Mouse (Mus musculus): ENCODE results near the gene Invs. TPM values are rescaled to one million over a fixed set of nuclear protein-coding genes. Genes with fewer than 3 reads are reported as not detected.
A peak's percentile ranks its signal among the peaks of the same experiment; 100 is the strongest.
"Not testable (repeated sequence)": the region's sequence is repeated elsewhere in the genome, so short reads cannot be mapped to it uniquely, and the experiment has no call there.

Invs gene
- total RNA-seq, 2 experiments from 2014 or later: 9.3 to 9.6 TPM

DNA sequence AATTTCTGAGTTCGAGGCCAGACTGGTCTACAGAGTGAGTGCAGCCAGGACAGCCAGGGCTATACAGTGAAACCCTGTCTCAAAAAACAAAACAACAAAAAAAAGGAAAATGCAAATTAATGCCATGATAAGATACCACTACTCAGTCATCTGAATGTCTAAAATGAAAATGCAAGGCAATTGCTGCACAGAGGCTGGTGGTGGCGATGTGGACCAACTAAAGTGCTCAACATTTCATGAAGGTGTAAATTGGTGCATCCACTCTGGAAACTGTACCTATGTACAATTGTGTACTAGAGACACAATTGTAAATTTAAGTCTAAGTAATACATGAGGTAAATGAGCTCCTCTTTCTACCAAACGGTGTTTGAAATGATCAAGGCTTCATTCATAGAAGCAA lies 36.5 kb downstream of the Invs start:
- no peak for DNase-seq (ENCODE audit: extremely low spot score in 1 of 2, low spot score in 2 of 2)
- intact Hi-C loops (cut with DNase I): loop anchor here (5.0 kb wide), 1 partner anchor 66 kb away; no protein-coding TSS in a partner anchor

DNA sequence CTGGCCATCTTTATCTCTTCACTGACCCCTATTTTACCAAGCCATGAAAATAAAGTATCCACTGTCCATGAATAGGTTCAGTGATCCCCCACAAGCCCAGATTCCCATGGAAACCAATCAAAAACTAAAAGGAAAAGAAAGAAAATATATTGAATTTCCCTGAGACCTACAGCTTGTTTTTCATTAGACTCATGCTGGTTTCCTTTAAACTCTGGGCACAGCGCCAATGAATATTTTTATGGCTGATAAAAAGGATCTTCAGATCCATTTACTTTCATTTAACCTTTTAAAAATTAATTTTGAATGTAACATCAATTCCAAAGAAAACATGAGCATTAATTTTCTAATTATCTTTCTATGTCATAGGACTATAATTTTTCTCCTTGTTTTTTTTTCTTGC lies 41.7 kb downstream of the Invs start:
- intact Hi-C loops (cut with DNase I): no loop called here
- DNase-seq (ENCODE audit: extremely low spot score in 1 of 2, low spot score in 2 of 2): peak in 1 of 2 experiments; percentile 25

DNA sequence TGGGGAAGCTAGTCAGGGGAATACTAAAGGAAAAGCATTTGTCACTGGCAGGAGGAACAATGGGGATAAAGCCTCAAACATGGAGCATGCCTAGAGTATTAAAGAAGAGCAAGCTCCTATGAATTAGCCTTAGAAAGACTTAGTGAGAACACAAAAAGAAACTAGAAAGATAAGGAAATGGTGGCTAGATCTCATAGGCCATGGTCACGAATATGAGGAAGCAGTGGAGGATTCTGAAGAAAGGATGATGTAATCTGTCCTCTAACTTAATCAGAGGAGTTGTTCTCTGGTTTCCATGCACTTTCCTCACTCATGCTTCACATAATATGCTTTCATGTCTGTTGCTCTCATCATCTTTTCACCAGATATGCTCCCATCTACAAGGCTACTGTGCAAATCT lies 42.5 kb downstream of the Invs start:
- no peak for DNase-seq (ENCODE audit: extremely low spot score in 1 of 2, low spot score in 2 of 2)
- intact Hi-C loops (cut with DNase I): no loop called here

DNA sequence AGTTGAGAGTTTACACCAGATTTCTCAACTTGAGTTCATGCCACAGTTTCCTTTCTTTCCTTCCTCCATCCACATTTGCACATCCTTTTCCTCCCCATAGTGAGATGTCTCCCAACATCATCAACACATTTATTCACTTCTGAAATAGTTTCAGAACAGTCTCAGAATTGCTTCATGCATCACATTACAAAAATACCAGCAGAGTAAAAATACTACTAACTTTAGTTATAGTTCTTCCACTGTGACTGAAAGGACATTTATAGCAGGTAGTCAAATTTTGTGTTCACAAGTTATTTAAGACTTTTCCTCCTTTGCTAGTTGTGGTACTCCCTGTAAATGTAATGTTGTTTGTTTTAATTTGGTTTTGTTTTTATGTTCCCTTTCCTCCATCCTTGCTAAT lies 47.6 kb downstream of the Invs start:
- DNase-seq (ENCODE audit: extremely low spot score in 1 of 2, low spot score in 2 of 2): no peak
- intact Hi-C loops (cut with DNase I): no loop called here

DNA sequence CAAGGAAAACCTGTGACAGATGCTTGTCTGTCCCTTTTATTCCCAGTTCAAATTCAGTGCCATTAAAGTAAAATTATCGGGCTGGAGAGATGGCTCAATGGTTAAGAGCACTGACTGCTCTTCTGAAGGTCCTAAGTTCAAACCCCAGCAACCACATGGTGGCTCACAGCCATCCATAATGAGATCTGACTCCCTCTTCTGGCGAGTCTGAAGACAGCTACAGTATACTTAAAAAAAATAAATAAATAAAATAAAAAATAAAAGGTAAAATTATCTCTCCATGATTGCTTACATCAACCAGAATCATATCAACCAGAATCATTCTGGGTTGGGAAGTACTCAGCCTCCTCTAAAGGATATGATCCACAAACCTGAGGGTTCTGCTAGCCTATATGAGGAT lies 48.5 kb downstream of the Invs start:
- intact Hi-C loops (cut with DNase I): no loop called here
- DNase-seq (ENCODE audit: extremely low spot score in 1 of 2, low spot score in 2 of 2): no peak

DNA sequence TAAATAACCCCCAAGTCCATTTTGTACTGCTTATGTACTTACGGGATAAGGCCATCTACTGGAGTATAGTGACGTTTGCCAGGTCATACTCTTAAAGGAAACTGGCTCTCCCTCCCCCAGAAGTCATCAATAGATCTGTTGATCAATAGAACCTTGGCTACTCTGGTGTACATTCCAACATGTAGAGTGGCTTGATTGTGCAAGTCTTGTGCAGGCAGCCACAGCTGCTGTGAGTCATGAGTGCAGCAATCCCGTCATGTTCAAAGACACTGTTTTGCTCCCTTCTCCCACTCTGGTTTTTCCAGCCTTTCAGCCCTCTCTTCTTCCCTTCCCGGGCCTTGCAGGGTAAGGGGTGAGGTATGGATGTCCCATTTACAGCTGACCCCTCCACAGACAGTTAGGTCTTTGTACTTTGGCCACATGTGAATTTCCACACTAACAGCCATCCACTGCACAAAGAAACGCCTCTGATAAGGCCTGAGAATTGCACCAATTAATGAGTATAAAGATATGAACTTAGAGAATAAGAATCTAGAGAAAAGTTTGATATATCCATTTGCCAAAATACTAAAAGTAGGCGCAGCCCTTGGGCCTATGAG lies 53.0 kb downstream of the Invs start:
- intact Hi-C loops (cut with DNase I): no loop called here
- DNase-seq (ENCODE audit: extremely low spot score in 1 of 2, low spot score in 2 of 2): no peak

DNA sequence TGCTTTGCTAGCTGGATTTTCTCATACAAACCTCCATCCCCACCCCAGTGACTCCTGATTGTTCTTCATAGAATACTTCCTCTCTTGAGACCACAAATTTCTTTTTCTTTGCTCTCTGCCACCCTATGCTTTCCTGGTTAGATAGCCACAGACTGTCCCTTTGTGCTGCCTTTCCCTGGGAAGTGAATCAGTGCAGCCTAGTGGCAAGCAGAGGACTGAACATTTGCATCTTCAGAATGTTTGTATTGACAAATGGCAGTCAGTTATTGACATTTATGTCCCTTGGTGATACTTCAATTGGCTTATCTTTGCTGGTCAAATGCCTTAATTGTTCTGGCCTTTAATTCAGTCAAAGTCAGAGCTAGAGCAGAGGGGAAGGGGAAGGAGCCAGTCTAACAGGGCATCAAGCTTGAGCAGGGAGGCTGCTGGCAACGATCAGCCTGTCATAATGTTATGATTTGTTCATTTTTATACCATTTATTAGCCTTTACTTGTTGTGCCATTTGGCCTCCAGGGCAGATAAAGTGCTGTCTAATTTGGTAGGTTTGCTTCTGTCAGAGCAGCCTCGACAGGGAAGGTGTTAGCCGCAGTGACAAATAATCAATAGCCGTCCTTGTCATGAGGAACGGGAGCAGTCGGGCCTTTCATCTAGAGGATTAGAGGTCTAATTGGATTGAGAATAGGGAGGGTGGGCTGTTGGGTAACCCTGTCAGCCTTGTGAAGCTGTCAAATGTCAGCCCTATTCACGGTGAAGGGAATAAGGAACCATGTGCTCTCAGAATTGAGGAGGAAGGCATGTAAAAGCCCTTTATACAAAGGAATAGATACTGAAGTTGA lies 55.6 kb downstream of the Invs start:
- intact Hi-C loops (cut with DNase I): no loop called here
- DNase-seq (ENCODE audit: extremely low spot score in 1 of 2, low spot score in 2 of 2): no peak

DNA sequence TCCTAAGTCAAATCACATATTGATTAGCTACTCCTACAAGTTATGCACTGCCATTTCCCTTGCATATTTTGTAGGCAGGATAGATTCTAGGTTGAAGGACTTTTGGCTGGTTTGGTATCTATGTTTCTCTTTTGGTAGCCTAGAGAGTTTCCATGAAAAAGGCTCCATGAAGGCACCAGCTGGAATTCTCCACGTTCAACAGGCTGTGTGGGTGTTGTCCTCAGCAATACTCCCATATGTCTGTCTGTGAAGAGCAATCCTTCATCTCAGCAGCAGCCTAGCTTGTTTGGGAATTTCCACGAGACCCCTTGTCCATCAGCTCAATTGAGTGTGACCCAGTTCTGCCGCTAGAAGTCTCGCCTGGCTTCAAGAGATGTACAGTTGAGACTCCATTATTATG lies 63.1 kb downstream of the Invs start:
- DNase-seq (ENCODE audit: extremely low spot score in 1 of 2, low spot score in 2 of 2): no peak
- intact Hi-C loops (cut with DNase I): no loop called here

DNA sequence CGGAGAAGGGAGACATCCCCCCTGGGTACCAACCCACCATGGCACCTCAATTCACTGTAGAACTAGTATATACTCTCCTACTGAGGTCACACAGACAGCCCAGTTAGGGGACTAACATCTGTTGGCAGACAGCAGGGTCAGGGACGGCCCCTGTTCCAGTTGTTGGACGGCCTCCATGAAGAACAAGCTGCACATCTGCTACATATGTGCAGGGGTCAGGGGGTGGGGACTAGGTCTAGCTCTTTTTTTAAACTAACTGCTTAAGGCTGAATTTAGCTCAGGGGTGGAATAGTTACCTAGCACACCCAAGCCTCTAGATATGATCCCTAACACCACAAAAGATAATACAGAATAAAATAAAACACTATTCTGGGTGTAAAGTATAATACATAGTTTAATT lies 82.8 kb downstream of the Invs start:
- intact Hi-C loops (cut with DNase I): no loop called here

DNA sequence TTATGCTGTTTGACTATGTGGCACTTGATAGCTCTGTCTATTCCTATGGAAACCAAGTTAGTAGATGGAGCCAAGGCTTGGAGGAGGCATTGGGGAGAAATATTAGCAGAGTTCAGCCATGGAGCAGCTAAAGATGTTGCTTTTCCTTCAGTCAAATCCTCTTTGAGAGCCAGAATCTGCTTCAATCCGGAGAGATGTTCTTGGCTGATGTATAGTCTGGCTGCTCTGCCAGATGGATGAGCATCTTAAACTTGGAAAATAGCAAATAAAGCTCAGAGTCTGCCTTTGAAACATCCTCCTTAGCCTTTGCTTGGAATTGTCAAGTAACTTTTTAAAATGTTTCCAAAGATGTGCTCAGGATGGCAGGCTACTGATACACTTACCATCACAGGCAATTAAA lies 91.5 kb downstream of the Invs start:
- intact Hi-C loops (cut with DNase I): no loop called here
- peak in 1 of 2 experiments; percentile 14 for DNase-seq (ENCODE audit: extremely low spot score in 1 of 2, low spot score in 2 of 2)

More for the DNA sequence above, 82.8 kb downstream of the Invs start:
- DNase-seq (ENCODE audit: extremely low spot score in 1 of 2, low spot score in 2 of 2): no peak

DNA sequence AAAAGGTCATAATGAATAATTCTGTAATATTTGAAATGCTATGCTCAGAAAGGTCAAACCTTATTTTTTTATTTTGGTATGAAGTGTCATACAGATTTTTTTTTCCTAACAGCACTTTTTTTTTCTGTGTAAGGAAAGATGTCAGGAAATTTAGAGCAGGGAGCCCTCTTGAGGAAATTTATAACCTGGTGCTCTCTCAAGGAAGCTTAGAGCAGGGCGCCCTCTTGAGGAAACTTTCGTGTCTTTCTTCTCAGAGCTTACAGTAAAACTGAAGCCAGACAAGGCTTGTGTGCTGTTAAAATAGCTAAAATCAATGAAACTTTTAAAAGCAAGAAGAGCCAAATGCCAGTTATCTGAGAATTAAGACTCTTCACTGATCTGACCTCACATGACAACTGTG lies 101.4 kb downstream of the Invs start:
- peak; percentile 80 to 85 for DNase-seq (ENCODE audit: extremely low spot score in 1 of 2, low spot score in 2 of 2)
- intact Hi-C loops (cut with DNase I): loop anchor here (5.0 to 10.0 kb wide), 6 partner anchors 64 to 956 kb away; partner anchors contain the start of gene Nr4a3

DNA sequence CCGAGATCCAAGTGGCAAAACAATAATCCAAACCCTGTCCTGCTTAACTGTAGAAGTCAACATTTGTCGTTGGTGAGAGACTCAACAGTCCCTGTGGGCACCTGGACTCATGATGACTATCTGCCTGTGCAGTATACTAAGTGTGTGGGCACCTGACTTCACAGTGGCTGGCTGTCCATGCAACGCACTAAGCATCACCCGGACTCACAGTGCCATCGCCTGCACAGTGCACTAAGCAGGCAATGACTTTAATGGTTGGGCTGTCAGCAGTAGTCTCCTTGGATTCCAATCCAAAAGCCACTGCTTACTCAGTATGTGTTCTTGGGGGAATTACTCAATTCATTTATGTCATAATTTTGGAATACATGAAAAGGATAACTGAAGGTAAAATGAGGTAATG lies 102.9 kb downstream of the Invs start:
- intact Hi-C loops (cut with DNase I): loop anchor here (5.0 to 10.0 kb wide), 6 partner anchors 65 to 958 kb away; partner anchors contain the start of gene Nr4a3
- no peak for DNase-seq (ENCODE audit: extremely low spot score in 1 of 2, low spot score in 2 of 2)

DNA sequence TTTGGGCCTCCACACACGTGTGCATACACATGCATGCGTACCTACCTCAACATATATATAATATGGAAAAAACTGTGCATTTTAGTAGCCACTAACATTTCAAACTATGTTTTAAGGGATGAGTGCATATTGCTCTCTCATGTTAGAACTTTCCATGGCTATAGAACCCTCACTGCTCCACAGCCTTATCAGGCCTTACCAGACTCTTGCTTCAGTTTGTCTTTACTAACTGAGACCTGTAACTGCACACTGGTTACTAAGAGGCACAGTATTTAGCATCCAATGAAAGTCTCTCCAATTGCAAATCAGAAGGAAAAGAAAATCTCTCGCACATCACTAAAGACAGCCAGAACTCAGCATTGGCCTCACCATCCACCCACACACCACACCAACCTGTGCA lies 117.4 kb downstream of the Invs start:
- intact Hi-C loops (cut with DNase I): no loop called here
- DNase-seq (ENCODE audit: extremely low spot score in 1 of 2, low spot score in 2 of 2): no peak

DNA sequence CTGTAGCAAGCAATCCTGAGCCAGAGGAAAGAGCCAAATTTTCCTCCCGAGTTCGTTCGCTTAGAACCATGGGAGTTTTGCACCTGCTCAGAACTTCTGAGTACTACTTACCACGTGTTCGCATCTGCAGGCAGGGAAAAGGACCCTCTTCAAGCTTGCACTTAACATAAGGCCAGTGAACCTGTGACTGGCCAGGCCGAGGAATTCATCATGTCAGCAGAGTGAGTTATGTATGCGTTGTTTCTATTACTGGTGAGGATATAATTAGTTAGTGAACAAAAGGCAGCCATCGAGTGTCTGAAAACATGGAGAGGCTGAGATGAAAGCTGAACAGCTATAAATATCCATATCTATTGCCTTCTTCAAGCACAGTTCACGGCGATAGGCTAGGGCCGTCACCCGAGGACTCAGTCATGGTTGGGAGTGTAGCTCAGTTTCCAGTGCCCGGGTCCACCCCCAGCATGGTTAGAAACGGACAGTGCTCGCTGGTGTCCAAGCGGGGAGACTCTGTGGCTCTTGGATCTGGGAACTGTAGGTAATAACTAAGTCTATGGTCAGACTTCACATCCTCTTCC lies 123.6 kb downstream of the Invs start:
- no peak for DNase-seq (ENCODE audit: extremely low spot score in 1 of 2, low spot score in 2 of 2)
- intact Hi-C loops (cut with DNase I): no loop called here

DNA sequence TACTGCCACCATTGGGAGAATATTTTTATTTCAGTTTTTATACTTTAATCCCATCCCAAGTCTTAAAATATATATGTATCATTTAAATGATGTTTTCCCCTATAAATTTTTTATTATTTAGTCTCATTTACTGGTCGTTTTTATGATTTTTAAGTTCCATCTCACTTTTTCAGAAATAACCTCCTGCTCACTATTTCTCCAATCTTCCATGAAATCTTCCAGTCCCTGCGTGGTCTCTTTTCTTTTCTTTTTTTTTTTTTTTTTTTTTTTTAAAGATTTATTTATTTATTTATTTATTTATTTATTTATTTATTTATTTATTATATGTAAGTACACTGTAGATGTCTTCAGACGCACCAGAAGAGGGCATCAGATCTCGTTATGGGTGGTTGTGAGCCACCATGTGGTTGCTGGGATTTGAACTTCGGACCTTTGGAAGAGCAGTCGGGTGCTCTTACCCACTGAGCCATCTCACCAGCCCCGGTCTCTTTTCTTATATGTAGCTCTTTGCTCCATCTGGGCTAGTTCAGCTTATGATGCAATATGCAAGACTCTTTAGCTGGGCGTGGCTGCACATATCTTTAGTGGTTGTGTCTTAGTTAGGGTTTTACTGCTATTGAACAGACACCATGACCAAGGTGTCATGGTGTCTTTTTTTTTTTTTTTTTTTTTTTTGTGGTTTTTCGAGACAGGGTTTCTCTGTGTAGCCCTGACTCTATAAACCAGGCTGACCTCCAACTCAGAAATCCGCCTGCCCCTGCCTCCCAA lies 126.3 kb downstream of the Invs start:
- DNase-seq (ENCODE audit: extremely low spot score in 1 of 2, low spot score in 2 of 2); intact Hi-C loops (cut with DNase I): not testable (repeated sequence)

DNA sequence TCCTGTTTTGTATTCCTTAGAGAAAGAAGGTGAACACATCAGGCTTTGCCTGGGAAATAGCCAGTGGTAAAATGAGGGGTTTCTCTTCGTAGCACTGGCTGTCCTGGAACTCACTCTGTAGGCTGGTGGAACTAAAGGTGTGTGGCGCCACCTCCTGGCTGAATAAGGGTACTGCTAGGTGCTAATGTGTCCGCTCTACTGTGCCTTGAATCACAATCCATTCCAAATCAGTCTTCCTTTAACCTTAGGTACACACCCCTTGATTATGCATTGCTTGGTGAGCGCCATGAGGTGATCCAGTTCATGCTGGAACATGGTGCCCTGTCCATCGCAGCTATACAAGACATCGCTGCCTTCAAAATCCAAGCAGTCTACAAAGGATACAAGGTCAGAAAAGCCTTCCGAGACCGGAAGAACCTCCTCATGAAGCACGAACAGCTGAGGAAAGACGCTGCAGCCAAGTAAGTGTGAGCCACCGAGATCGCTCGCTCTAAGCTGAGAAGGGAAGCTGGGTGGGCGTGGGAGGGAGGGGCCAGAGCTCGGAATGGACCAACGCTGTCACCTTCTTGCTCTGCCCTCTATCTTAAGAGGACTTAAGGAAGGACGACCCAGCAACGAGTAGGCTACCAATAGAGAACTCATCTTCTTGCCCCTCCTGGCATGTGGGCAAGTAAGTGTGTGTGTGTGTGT lies 127.9 kb downstream of the Invs start:
- intact Hi-C loops (cut with DNase I): no loop called here
- peak; percentile 44 to 51 for DNase-seq (ENCODE audit: extremely low spot score in 1 of 2, low spot score in 2 of 2)

DNA sequence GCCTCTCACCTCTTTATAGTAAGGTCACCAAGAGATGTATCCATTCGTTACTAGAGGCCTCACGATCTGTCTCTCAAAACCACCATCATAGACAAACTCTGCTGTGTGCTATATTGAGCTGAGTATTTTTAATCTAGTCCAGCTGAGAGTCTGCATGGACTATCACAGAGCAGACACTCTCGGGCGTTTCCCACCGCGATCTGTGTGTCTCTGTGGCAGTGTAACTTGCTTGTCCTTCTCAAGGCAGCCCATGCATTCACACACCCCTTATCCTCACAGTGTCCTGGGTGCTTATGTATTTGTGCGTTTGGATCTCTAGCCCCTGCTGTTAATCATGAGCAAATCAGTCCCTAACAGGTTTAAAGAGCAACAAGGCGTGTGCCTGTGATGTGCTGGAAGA lies 133.9 kb downstream of the Invs start:
- intact Hi-C loops (cut with DNase I): no loop called here
- DNase-seq (ENCODE audit: extremely low spot score in 1 of 2, low spot score in 2 of 2): no peak

DNA sequence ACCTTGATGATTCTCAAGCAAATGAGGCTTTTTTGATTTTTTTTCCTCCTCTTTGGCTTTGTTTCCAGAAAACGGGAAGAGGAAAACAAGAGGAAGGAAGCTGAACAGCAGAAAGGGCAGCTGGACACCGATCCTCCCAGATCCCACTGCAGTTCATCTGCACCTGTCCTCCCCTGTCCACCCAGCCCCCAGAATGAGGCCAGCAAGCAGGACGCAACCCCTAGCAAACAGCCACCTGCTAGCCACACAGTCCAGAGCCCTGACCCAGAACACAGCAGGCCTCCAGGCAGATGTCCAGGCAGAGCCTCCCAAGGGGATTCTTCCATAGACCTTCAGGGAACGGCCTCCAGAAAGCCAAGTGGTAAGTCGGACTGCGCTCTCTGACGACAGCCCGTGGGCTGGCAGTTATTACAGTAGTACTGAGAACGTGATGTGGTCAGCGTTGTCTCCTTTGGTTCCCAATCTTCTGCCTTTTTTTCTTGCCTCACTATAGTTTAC lies 136.3 kb downstream of the Invs start:
- intact Hi-C loops (cut with DNase I): no loop called here
- DNase-seq (ENCODE audit: extremely low spot score in 1 of 2, low spot score in 2 of 2): no peak

All from left cerebral cortex, postnatal 10 days (tissue).